Mouse (Mus musculus) forelimb bud, embryonic 11.5 days (tissue): ENCODE results near the gene Myh7.
"Not testable (repeated sequence)": the region's sequence is repeated elsewhere in the genome, so short reads cannot be mapped to it uniquely, and the experiment has no call there.

Source experiments
- DNase-seq: peaks from one replicate; pipeline ENCODE4 v3.0.0-alpha.2; 2012; ENCODE audit warnings: low read depth, low spot score

Myh7 gene

GRCm38 (mm10) chr14:54968344-54968743 is 26.1 kb downstream of the Myh7 start:
- DNase-seq: no peak

GRCm38 (mm10) chr14:54967874-54968273 is 26.6 kb downstream of the Myh7 start:
- DNase-seq: no peak

DNA sequence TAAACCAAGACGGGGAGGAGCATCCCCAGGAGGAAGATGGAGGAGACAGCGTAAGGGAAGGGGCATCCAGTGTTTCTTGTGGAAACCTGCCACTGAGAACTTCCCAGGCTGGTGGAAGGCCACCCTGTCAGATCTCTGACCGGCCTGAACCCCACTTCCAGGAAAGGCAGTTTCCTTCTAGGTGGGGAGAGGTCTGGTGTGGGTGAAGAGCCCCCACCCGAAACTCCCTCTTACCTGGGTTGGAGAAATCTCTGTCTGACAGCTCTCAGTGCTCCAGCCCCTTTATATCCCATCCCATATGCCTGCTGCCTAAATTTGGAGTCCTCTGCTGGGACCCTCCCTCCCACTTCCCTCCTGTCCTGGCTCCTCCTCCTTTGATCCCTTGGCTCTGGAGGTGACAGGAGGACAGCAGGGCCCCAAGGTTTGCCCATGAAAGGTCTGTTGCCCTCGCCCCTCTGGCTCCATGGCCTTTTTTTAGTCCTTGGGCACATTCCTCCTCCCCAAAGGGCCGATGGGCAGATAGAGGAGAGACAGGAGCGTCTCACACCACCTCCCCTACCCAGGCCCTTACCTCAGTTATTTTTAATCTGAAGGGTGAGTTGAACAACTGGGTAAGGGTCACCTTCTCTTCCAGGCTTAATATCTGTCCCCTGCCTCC is 28.0 kb downstream of the Myh7 start, which contains the start of gene Myh6:
Gene Myh6, minus strand, starts transcription at position 608 of the 658 bp plus-strand sequence.
- DNase-seq: no peak

GRCm38 (mm10) chr14:54965631-54966030 is 28.8 kb downstream of the Myh7 start:
- no peak for DNase-seq

DNA sequence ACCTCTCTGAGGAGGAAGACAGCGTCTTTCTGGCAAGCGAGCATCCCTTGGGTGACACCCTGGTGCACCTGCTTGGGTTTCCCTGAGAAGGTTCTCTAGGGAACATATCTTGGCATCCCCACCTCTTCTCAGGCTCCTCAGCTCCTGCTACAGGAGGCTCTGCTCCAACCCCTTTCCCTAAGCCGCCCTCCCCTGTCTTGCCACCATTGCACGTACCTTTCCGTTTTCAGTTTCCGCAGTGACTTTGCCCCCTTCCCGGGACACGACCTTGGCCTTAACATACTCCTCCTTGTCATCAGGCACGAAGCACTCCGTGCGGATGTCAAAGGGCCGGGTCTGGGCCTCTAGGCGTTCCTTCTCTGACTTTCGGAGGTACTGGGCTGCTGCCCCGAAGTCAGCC is 29.4 kb downstream of the Myh7 start:
- no peak for DNase-seq

DNA sequence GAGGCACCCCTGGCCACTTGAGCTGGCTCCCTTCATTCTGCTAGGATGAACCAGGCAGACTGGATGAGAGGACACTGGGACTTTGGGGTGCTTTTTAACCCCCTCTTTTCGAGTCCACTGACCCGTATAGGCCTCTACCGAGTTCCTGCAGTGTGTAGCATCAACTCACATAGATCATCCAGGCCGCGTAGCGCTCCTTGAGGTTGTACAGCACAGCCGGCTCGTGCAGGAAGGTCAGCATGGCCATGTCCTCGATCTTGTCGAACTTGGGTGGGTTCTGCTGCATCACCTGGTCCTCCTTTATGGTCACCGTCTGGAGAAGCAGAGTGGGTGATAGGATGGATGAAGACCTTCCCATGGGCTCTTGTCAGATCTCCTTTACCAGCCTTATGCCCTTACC is 30.7 kb downstream of the Myh7 start:
- DNase-seq: no peak

- no peak for DNase-seq
Measured at GRCm38 (mm10) chr14:54962714-54963113, 31.7 kb downstream of the Myh7 start.

DNA sequence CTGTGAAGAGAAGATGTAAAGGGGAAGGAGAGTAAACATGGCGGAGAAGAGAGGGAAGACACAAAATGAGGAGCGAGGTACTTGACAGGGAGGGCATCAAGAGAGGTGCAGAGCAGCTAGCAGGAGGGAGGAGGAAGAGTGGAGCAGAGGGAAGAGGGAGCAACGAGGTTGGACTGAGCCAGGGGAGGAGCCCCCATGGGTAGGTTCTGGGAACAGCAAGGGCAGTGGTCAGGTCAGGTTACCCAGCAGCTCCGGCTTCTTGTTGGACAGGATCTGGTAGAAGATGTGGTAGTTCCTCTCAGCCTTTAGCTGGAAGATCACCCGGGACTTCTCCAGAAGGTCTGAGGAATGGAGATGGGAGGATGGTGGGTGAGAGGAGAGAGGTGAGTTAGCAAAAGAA is 32.9 kb downstream of the Myh7 start:
- no peak for DNase-seq

DNA sequence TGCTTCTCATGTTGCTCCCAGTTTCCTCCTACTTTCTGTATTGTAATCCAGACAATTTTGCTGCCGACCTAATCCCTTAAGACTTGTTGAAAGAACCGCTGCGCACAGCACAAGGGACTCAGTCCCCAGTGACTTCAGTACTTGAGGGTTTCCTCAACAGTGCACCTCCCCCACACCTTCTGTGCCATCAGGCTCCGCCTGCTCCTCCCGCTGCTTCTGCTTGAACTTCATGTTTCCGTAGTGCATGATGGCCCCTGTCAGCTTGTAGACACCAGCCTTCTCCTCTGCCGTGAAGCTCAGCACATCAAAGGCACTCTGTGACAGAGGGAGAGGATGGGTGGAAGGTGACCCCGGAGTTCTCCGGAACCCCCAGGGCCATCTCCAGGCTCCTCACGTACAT is 33.7 kb downstream of the Myh7 start:
- no peak for DNase-seq

GRCm38 (mm10) chr14:54959853-54960613 is 34.4 kb downstream of the Myh7 start:
- DNase-seq: not testable (repeated sequence)

DNA sequence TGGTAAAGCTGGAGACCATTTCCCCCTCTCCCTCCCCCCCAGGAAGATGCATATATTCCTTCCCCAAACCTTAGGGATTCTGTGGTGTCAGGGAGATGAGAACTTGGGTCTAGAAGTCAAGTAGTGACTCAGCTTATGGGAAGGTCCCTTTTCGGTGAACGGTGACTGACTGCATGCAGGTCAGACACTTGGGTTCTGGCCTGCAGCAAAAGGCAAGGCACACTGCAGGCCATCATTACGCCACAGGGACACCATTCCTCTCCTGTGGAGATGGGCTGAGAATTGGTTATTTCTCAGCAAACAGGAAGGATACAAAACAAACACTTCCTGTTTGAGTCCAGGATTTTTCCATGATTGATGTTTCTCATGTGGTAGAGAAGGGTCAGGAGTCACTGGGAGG is 35.2 kb downstream of the Myh7 start:
- DNase-seq: no peak

DNA sequence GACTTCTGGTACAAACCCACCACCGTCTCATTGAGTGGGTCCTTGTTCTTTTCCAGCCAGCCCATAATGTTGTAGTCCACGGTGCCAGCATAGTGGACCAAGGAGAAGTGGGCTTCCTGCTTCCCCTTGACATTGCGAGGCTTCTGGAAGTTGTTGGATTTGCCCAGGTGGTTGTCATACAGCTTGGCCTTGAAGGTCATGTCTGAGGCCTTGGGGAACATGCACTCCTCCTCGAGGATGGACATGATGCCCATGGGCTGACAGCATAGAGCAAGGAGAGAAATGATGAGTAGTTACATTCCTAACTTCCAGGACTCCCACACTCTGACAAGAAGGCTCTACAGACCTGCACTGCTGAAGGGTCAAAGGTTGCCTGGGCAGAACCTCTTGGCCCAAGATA is 35.9 kb downstream of the Myh7 start:
- DNase-seq: no peak

DNA sequence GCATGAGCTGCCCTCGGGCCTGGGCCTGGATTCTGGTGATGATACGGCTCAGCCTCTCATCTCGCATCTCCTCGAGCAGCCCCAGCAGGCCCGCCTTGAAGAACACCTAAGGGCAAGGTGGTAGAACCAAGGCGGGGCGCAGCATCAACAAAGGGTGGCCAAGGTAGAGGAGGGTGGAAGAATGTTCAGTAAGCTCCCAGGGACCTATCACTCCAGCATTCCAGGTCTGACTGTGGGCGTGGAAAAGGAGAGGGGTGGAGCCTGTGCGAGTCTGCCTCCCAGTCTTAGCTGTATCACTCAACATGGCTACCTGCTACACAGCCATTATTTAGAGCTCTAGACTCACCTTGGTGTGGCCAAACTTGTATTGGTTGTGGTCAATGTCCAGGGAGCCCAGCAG is 37.9 kb downstream of the Myh7 start:
- no peak for DNase-seq

GRCm38 (mm10) chr14:54955481-54955880 is 38.9 kb downstream of the Myh7 start:
- DNase-seq: no peak

GRCm38 (mm10) chr14:54954474-54954873 is 40.0 kb downstream of the Myh7 start:
- no peak for DNase-seq

DNA sequence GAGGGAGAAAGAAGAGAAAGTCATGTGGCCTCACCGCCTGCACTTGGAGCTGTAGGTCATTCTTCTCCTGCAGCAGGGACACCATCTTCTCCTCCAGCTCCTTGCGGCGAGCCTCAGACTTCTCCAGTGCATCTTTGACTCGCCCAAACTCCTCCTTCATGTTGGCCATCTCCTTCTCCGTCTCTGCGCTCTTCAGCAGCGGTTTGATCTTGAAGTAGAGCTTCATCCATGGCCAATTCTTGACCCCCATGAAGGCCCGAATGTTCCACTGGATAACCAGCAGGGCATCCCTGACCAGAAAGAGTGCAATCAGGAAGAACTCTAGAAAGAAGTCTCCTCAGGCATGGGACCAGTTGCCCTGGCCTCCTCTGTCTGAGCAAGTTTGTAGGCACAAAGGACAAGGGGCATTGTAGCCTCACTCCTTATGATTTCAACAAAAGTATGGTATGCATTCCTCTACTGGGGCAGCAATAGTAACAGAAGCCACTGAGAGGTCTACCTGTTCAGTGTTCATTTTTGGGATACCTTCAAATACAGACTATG is 40.7 kb downstream of the Myh7 start:
- no peak for DNase-seq

GRCm38 (mm10) chr14:54951587-54951986 is 42.8 kb downstream of the Myh7 start:
- DNase-seq: no peak

GRCm38 (mm10) chr14:54950493-54950892 is 43.9 kb downstream of the Myh7 start:
- no peak for DNase-seq

DNA sequence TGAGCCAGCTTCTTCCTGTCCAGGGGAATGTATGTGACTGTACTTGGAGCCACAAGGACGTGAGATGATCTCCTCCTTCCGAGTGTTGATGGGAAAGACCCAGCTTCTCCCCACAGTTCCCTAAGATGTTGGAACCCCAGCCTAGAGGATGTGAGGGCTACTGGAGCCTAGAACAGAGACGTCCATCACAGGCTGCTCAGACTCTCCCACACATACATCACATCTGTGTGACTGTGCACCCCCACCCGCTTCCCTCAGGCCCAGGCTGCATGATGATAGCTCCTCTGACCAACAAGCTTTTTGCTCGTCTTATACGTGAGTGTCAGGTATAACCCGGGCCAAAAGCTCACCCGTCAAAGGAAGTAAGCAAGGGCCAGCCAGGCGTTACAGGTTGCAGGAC is 45.6 kb downstream of the Myh7 start:
- DNase-seq: no peak

GRCm38 (mm10) chr14:54947008-54947407 is 47.4 kb downstream of the Myh7 start:
- not testable (repeated sequence) for DNase-seq

DNA sequence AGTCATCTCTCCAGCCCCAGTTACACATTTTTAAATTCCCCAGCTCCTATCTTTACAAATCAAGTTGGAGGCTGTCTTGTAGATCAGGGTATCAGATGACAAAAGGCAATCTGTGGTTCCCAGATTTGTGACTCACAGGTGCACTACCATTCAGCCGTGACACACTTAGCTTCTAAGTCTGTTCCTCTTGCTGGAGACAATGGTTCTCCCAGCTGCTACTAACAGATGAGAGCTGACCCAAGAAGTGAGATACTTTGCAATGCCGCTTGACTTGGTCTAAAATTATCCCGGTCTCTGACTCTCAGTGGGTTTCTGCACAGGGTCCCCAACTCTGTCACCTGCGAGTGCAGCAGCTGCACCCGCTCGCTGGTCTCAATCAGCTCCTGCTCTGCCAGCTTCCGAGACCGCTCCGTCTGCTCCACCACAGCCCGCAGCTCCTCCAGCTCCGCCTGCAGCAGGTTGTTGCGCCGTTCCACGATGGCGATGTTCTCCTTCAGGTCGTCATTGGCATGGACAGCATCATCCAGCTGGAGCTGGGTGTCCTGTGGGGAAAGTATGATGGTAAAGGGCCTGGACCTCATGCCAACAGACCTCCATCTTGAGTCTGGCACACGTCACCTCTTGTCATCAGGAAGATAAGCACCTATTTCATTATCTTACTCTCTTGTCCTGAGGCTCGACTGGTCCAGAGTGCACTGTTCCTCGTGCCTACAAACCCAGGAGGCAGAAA is 48.3 kb downstream of the Myh7 start:
- DNase-seq: no peak

GRCm38 (mm10) chr14:54944939-54945338 is 49.5 kb downstream of the Myh7 start:
- no peak for DNase-seq
